Mouse (Mus musculus) intestine, embryonic 15.5 days (tissue): ENCODE results near the gene Slc22a23. TPM values are rescaled to one million over a fixed set of nuclear protein-coding genes. Genes with fewer than 3 reads are reported as not detected.

Experiments
- ATAC-seq: fragments of 200-750 bp; cut with Nextera tagmentation; 2 replicates; pipeline ENCODE4 v1.8.0; 2017; ENCODE audit warnings: moderate TSS enrichment, moderate library complexity
- H3K27ac ChIP-seq: fragments of 300-500 bp; sonication (generic); 2 replicates; pipeline ENCODE4 v1.5.1; 2015; ENCODE audit warnings: mild to moderate bottlenecking, inconsistent platforms
- H3K27me3 ChIP-seq: fragments of 300-500 bp; sonication (generic); replicated peaks from 2 replicates; pipeline ENCODE4 v1.6.1; 2015; ENCODE audit warnings: inconsistent platforms
- H3K36me3 ChIP-seq: fragments of 300-500 bp; sonication (generic); 2 replicates; pipeline ENCODE4 v1.6.1; 2015; ENCODE audit warnings: inconsistent platforms
- H3K4me1 ChIP-seq: fragments of 300-500 bp; sonication (generic); replicated peaks from 2 replicates; pipeline ENCODE4 v1.6.1; 2015; ENCODE audit warnings: inconsistent platforms
- H3K4me2 ChIP-seq: fragments of 300-500 bp; sonication (generic); replicated peaks from 2 replicates; pipeline ENCODE4 v1.6.1; 2015; ENCODE audit warnings: mild to moderate bottlenecking, inconsistent platforms
- H3K4me3 ChIP-seq: fragments of 300-500 bp; sonication (generic); replicated peaks from 2 replicates; pipeline ENCODE4 v1.5.1; 2015; ENCODE audit warnings: inconsistent platforms
- H3K9ac ChIP-seq: fragments of 300-500 bp; sonication (generic); 2 replicates; pipeline ENCODE4 v1.6.1; 2015; ENCODE audit warnings: inconsistent platforms
- H3K9me3 ChIP-seq: fragments of 300-500 bp; sonication (generic); 2 replicates; pipeline ENCODE4 v1.6.1; 2016; ENCODE audit warnings: inconsistent platforms
- WGBS: fragments of 180-500 bp; shearing (Covaris S2); methylation state at CpG from one replicate; pipeline ENCODE4 v1.1.7; 2015; 5-methylcytosine and 5-hydroxymethylcytosine counted together
- polyA plus RNA-seq: library from polyadenylated mRNA; unstranded; fragments of >200 nt; fragmentation: Nextera tagmentation; extraction: Ambion mirVana; gene quantifications from 2 replicates; pipeline ENCODE4 v1.2.1, GENCODE M21; 2015

Gene Slc22a23
- polyA plus RNA-seq, 1 experiment from 2014 or later = 3.2 TPM

DNA sequence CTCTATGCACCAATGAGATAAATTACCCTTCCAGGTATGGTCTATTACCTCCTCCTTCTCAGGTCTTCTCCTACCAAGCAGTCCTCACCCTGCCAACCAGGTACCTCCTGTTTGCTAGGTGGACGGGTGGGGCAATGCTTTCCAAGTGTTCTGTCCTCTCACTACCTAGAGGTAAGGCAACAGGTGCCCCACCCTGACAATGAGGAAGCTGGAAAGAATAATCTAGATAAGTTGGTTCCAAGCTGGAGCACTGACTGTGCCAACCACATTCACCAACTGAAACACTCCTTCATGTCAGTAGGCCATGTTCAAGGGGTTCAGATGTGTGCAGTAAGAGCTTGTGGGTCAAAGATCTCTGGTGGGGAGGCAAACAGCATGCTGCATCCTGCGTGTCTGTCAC is 10.1 kb downstream of the Slc22a23 start:
- ATAC-seq = peak; percentile 65
- no peaks in the 10 kb centered on the region for H3K36me3 ChIP-seq
- no peak overlapping the region for H3K4me3 ChIP-seq
- 0 out of 2 replicates have a peak overlapping the region, but pooled peaks have one; percentile 13 for H3K27ac ChIP-seq
- no peaks in the 10 kb centered on the region for H3K9me3 ChIP-seq
- WGBS = 71% methylated on average over 2 of the region's 2 CpGs
- H3K4me2 ChIP-seq = no peak overlapping the region
- H3K9ac ChIP-seq = no peak overlapping the region
- H3K27me3 ChIP-seq = no peaks in the 10 kb centered on the region
- peaks cover 12% of the 10 kb centered on the region for H3K4me1 ChIP-seq

DNA sequence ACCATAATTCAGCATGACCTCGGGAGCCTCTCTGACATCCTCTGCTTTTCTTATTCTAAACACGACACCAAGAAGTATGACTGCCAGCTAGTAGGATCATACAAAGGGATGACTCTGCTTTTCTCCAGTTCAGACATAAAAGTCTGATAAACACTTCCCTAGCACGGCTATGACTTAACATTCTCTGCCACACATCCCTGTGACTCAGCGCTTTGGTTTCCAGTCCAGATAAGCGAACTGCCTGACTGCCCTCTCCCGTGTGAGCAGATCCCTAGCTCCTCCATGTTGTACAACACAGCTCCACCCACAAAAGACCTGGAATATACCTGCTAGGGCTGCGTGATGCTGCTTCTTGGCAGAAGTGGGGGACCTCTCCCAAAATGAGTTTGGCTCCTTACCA is 12.2 kb downstream of the Slc22a23 start:
- Histone ChIP-seq H3K9me3 (no peaks in the 10 kb centered on the region), H3K27ac (no peak overlapping the region), H3K27me3 (no peaks in the 10 kb centered on the region), H3K4me2 (no peak overlapping the region), H3K4me3 (no peak overlapping the region), H3K9ac (no peak overlapping the region), H3K36me3 (no peaks in the 10 kb centered on the region), H3K4me1 (peaks cover 12% of the 10 kb centered on the region)
- ATAC-seq = peak; percentile 84
- 17% methylated on average over 7 of the region's 7 CpGs for WGBS

DNA sequence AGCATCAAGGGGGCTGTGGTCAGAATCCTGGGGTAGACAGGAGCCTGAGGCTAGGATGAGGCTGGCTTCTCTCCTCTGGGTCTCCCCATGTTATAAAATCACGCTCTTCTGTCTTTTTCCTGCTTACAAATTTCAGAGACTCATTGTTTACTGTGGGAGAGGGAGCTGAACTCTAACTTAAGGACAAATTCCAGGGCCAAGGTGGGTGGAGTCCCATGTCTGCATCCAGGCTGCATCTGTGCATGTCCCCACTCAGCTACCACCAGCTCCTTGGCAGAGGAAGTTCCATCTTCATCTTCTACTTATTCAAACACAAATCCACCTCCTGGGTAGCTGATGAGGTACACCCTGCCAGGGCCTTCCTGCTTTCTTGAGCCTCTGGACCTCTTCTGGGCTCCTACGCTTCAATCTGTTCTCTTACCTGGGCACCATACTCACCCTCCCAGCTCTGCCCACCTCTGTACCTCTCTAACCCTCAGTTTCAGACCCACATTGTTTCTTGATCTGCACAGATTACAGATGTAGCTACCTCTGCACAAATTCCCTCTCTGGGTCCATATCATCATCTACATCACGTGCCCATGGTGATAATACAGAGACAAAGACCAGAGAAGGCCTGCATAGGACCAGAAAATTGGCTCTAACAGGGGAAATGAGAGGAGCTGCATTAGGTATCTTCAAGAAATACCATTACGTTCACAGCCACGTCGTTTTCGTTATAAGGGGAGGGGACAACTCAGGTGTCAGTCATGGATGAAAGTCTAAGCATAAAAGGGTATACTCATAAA is 13.4 kb downstream of the Slc22a23 start:
- no peak overlapping the region for H3K4me3 ChIP-seq
- no peak overlapping the region for H3K27ac ChIP-seq
- no peak overlapping the region for H3K9ac ChIP-seq
- H3K36me3 ChIP-seq = no peaks in the 10 kb centered on the region
- H3K4me2 ChIP-seq = no peak overlapping the region
- H3K9me3 ChIP-seq = no peaks in the 10 kb centered on the region
- peaks cover 12% of the 10 kb centered on the region for H3K4me1 ChIP-seq
- no peak for ATAC-seq
- H3K27me3 ChIP-seq = no peaks in the 10 kb centered on the region
- 83% methylated on average over 7 of the region's 7 CpGs for WGBS

DNA sequence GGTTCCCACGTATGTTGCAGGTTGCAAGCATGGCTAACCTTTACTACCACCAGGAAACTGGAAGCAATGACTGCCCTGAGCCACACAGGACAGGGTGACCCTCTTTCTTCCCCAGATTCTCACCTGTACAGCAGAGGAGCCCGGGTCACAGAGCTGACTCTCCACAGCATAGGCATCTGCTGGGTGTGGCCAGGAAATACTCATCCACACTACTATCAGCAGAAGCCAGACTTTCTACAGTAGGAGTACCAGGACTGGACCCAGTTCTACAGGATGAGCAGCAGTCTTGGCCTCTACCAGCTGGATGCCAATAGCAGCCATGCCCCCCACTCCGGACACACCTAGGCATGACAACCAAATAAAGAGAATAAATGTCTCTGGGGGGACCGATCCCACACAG is 15.4 kb downstream of the Slc22a23 start:
- 83% methylated on average over 4 of the region's 4 CpGs for WGBS
- Histone ChIP-seq H3K9ac (no peak overlapping the region), H3K4me1 (peaks cover 12% of the 10 kb centered on the region), H3K27ac (no peak overlapping the region), H3K36me3 (no peaks in the 10 kb centered on the region), H3K4me2 (no peak overlapping the region), H3K27me3 (no peaks in the 10 kb centered on the region), H3K9me3 (no peaks in the 10 kb centered on the region), H3K4me3 (no peak overlapping the region)
- peak; percentile 50; the same call in 1 of the 2 replicates for ATAC-seq

DNA sequence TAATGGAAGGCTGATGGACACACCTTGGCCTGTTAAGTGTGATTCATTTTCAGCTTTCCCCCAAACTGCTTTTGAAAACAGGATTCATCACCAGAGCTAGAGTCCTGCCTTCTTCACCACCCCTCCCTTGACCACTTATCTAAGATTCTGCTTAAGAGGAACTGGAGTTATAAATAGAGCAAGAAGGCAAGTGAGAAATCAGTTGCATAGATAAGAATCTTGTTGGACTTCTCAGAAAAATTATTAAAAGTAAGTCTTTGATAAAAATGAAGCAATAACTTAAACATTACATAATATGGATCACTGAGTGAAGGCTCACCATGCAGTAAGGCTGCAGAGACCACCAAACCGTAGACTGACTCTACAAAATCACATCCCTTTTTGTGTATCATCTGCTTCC is 18.0 kb downstream of the Slc22a23 start:
- ATAC-seq = no peak
- Histone ChIP-seq H3K9ac (no peak overlapping the region), H3K27me3 (no peaks in the 10 kb centered on the region), H3K4me2 (no peak overlapping the region), H3K4me1 (peaks cover 8% of the 10 kb centered on the region), H3K27ac (no peak overlapping the region), H3K4me3 (no peak overlapping the region), H3K9me3 (no peaks in the 10 kb centered on the region), H3K36me3 (no peaks in the 10 kb centered on the region)
- WGBS = 94% methylated on average over 1 of the region's 1 CpGs

DNA sequence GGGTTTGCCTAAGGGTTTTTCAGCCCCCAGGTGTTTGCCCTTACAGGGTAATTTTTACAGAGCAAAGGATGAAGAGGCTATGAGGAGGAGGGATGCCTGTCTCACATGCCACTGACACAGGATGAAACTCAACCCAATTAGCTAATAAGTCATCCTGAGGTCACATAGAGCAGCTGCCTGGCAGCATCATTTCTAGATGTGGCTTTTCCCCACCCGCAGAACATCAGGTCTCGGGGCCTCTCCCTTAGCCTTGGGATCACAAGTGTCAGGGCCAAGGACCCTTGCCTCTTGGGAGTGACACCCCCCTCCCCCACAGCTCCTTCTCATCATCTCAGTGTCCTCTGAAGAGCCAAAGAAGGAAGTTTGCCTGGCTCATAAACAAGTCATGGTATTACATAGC is 21.6 kb downstream of the Slc22a23 start:
- H3K9ac ChIP-seq = no peak overlapping the region
- no peak for ATAC-seq

DNA sequence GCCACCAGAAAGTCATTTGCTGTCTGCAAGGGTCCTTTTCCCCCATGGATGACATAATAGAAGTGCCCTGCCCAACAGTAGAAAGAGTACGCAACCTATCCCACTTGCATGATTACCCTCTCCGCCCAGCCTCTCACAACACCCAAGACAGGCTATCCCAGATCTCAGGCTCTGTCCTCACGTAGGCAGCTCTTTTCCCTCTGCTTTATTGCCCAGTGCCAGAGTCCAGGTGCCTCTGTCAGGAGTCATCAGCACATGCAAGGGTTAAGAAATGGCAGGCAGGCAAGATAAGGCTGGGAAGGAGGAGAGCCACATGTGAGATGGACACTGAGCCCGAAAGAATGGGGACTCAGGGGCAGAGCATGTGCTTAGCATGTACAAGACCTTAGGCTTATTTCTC is 24.5 kb downstream of the Slc22a23 start:
- no peak overlapping the region for H3K4me2 ChIP-seq
- 63% methylated on average over 4 of the region's 4 CpGs for WGBS
- H3K9ac ChIP-seq = no peak overlapping the region
- no peak overlapping the region for H3K4me3 ChIP-seq
- H3K27ac ChIP-seq = 0 out of 2 replicates have a peak overlapping the region, but pooled peaks have one; percentile 2
- no peaks in the 10 kb centered on the region for H3K36me3 ChIP-seq
- no peaks in the 10 kb centered on the region for H3K4me1 ChIP-seq
- ATAC-seq = peak; percentile 97
- no peaks in the 10 kb centered on the region for H3K9me3 ChIP-seq
- no peaks in the 10 kb centered on the region for H3K27me3 ChIP-seq

More for the DNA sequence above, 21.6 kb downstream of the Slc22a23 start:
- H3K36me3 ChIP-seq = no peaks in the 10 kb centered on the region
- no peak overlapping the region for H3K27ac ChIP-seq
- 72% methylated on average over 2 of the region's 2 CpGs for WGBS
- H3K9me3 ChIP-seq = no peaks in the 10 kb centered on the region
- H3K4me2 ChIP-seq = no peak overlapping the region
- H3K4me3 ChIP-seq = no peak overlapping the region
- no peaks in the 10 kb centered on the region for H3K27me3 ChIP-seq
- no peaks in the 10 kb centered on the region for H3K4me1 ChIP-seq

DNA sequence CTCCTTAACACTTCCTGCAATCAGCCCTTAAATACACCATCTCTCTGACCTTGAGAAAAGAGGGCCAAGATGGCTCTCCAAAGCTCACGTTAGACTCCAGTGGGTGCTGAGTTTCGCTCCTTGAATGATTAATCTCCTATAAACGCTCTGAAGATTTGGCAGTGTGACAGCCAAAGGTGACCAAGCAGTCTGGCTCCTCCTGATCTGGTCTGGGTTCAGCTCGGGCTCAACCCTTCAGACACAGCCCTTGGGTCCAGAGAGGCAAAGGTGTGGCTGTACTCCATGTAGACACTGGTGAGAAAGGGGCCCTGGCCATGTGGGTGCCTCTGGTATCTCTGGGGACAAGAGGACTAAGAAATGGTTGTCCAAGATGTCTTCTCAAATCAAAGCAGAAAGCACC is 27.9 kb downstream of the Slc22a23 start:
- no peak overlapping the region for H3K4me2 ChIP-seq
- H3K27me3 ChIP-seq = no peaks in the 10 kb centered on the region
- H3K36me3 ChIP-seq = no peaks in the 10 kb centered on the region
- no peaks in the 10 kb centered on the region for H3K4me1 ChIP-seq
- ATAC-seq = no peak
- no peak overlapping the region for H3K4me3 ChIP-seq
- no peaks in the 10 kb centered on the region for H3K9me3 ChIP-seq
- 83% methylated on average over 4 of the region's 4 CpGs for WGBS
- no peak overlapping the region for H3K27ac ChIP-seq
- H3K9ac ChIP-seq = no peak overlapping the region

DNA sequence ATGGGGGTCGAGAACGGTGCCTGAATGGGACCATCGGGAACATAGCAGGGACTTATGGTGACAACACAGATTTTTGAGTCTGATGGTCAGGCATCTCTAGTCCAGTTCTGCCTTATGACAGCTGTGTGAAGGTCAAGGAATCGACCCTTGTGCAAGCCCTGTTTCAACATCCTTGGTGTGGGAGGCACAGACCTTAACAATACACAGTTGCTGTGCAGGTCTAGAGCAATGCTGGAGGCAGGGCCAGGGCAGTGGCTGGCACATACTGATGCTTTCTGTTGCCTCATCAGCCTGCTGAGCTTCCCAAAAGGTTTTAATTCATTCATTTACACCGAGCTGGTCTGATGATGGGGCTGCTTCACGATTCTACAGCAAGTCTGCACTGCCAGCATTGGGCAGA is 28.5 kb downstream of the Slc22a23 start:
- no peaks in the 10 kb centered on the region for H3K36me3 ChIP-seq
- no peaks in the 10 kb centered on the region for H3K27me3 ChIP-seq
- H3K9ac ChIP-seq = no peak overlapping the region
- H3K27ac ChIP-seq = no peak overlapping the region
- no peaks in the 10 kb centered on the region for H3K9me3 ChIP-seq
- H3K4me1 ChIP-seq = no peaks in the 10 kb centered on the region
- no peak overlapping the region for H3K4me2 ChIP-seq
- no peak for ATAC-seq
- 88% methylated on average over 6 of the region's 6 CpGs for WGBS
- no peak overlapping the region for H3K4me3 ChIP-seq

DNA sequence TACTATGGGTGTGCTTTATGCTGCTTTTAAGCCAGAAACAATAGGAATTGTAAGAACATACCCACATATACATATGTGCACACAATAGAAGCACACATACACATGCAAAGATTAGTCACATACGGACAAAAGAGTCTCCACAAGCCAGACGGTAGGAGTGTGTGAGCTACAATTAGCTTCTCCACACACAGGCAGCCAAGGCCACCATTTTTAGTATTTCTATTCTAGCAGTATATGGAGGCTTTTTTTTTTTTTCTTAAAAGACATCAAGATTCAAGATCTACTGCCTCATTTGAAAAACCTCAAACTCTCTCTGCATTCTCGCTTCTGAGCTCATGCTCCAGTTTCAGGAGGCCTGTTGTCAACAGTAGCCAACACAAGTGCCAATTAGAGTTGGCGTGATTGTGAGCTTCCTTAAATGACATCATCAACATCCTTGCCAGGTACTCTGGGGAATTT is 31.9 kb downstream of the Slc22a23 start:
- H3K9ac ChIP-seq = no peak overlapping the region
- WGBS = 76% methylated on average over 4 of the region's 4 CpGs
- H3K4me2 ChIP-seq = no peak overlapping the region
- ATAC-seq = no peak
- H3K9me3 ChIP-seq = no peaks in the 10 kb centered on the region
- no peak overlapping the region for H3K27ac ChIP-seq
- no peaks in the 10 kb centered on the region for H3K27me3 ChIP-seq
- H3K36me3 ChIP-seq = no peaks in the 10 kb centered on the region
- no peak overlapping the region for H3K4me3 ChIP-seq
- no peaks in the 10 kb centered on the region; the same call in 1 of the 2 replicates for H3K4me1 ChIP-seq

DNA sequence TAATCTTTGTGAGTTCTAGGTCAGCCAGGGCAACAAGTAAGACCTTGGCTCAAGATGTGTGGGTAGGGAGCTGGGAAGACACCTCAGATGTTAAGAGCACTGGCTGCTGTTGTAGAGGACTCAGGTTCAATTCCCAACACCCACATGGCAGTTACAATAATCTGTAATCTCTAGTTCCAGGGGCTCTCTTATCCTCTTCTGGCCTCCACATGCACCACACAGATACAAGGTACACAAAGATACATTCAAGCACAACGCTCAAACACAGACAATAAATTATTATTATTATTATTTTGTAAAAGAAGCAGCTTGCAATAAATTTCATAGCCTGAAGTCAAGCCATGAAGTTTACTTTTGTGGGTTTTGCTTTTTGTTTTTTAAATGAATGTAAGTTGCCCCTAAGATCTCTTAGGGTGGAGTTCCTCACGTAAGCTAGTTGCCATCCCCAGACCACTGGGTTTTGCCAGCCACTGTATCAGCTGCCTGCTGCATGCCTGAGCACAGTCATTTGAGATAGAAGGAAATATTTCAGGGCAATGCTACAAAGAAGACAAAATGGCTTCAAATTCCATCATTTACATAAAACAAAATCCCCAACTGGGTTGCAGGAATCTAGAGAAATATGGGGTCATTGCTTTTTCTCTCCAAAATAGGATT is 32.5 kb downstream of the Slc22a23 start:
- no peak overlapping the region for H3K4me3 ChIP-seq
- no peaks in the 10 kb centered on the region for H3K36me3 ChIP-seq
- ATAC-seq = peak; percentile 58; the same call in 1 of the 2 replicates
- no peaks in the 10 kb centered on the region for H3K9me3 ChIP-seq
- H3K4me2 ChIP-seq = no peak overlapping the region
- no peaks in the 10 kb centered on the region for H3K27me3 ChIP-seq
- H3K4me1 ChIP-seq = no peaks in the 10 kb centered on the region; the same call in 1 of the 2 replicates
- no peak overlapping the region for H3K9ac ChIP-seq
- no peak overlapping the region for H3K27ac ChIP-seq
- WGBS = 87% methylated on average over 2 of the region's 2 CpGs

DNA sequence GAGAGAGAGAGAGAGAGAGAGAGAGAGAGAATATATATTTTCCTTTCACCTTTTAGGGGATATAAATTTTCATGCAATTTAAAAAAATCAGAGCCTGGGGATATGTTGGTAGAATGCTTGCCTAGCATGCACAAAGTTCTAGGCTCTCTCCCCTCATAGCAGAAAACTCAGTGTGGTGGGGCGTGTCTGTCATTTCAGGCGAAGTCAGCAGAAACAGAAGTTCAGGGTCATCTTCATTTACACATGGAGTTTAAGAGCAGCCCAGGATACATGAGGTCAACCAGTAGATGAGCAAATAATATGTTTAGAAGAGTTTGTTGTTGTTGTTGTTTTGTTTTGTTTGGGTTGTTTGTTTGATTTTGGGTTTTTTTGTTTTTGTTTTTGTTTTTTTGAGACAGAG is 33.4 kb downstream of the Slc22a23 start:
- H3K4me3 ChIP-seq = no peak overlapping the region
- ATAC-seq = no peak
- no peaks in the 10 kb centered on the region for H3K27me3 ChIP-seq
- no peaks in the 10 kb centered on the region for H3K36me3 ChIP-seq
- H3K4me2 ChIP-seq = no peak overlapping the region
- no peak overlapping the region for H3K27ac ChIP-seq
- no peaks in the 10 kb centered on the region; the same call in 1 of the 2 replicates for H3K4me1 ChIP-seq
- 75% methylated on average over 2 of the region's 2 CpGs for WGBS
- no peak overlapping the region for H3K9ac ChIP-seq
- H3K9me3 ChIP-seq = no peaks in the 10 kb centered on the region

DNA sequence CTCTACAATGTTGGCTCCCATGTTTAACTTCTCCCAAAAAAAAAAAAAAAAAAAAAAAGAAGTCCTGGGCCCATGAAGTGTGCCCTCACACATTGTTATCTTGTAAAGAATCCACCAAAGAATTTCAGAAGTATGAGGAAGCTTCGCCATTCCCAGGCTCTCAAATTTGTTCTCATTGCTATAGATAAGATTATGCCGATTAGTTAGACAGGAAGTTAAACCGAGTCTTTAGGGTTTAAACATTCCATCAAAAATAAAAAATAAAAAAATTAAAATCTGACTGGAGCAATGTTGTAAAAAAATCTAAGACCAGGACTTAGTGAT is 36.4 kb downstream of the Slc22a23 start:
- no peak overlapping the region for H3K9ac ChIP-seq
- WGBS = 65% methylated on average over 3 of the region's 3 CpGs
- H3K9me3 ChIP-seq = no peaks in the 10 kb centered on the region
- no peak for ATAC-seq
- no peak overlapping the region for H3K4me3 ChIP-seq
- no peaks in the 10 kb centered on the region for H3K36me3 ChIP-seq
- H3K4me1 ChIP-seq = no peaks in the 10 kb centered on the region; the same call in 1 of the 2 replicates
- no peak overlapping the region for H3K27ac ChIP-seq
- no peaks in the 10 kb centered on the region for H3K27me3 ChIP-seq
- H3K4me2 ChIP-seq = no peak overlapping the region
